Mouse (Mus musculus) liver, embryonic 11.5 days (tissue): ENCODE data around the gene Krtap19-3. TPM values are rescaled to one million over a fixed set of nuclear protein-coding genes. Genes with fewer than 3 reads are reported as not detected.

Experiments used
- ATAC-seq: fragments of 200-750 bp; cut with Nextera tagmentation; replicated peaks from 2 replicates; pipeline ENCODE4 v1.8.0; 2017; ENCODE audit warnings: moderate number of reproducible peaks, mild to moderate bottlenecking, moderate TSS enrichment, moderate library complexity; ENCODE audit not compliant: low FRiP score
- DNase-seq: peaks from one replicate; pipeline ENCODE4 v3.0.0-alpha.2; 2017; ENCODE audit warnings: low spot score
- H3K27ac ChIP-seq: fragments of 300-500 bp; sonication (generic); 2 replicates; pipeline ENCODE4 v1.5.1; 2014; ENCODE audit warnings: mild to moderate bottlenecking, low read depth, low read length, control low read depth
- H3K27me3 ChIP-seq: fragments of 300-500 bp; sonication (generic); replicated peaks from 2 replicates; pipeline ENCODE4 v1.6.1; 2014; ENCODE audit warnings: low read length, mixed read lengths; ENCODE audit not compliant: control insufficient read depth, insufficient read depth
- H3K36me3 ChIP-seq: fragments of 300-500 bp; sonication (generic); 2 replicates; pipeline ENCODE4 v1.6.1; 2014; ENCODE audit warnings: mild to moderate bottlenecking, low read length, moderate library complexity, mixed read lengths; ENCODE audit not compliant: control insufficient read depth, insufficient read depth
- H3K4me1 ChIP-seq: fragments of 300-500 bp; sonication (generic); replicated peaks from 2 replicates; pipeline ENCODE4 v1.6.1; 2014; ENCODE audit warnings: low read length, mixed read lengths; ENCODE audit not compliant: control insufficient read depth, insufficient read depth
- H3K4me2 ChIP-seq: fragments of 300-500 bp; sonication (generic); 2 replicates; pipeline ENCODE4 v1.6.1; 2014; ENCODE audit warnings: mild to moderate bottlenecking, control low read depth, moderate library complexity
- H3K4me3 ChIP-seq: fragments of 300-500 bp; sonication (generic); 2 replicates; pipeline ENCODE4 v1.5.1; 2014; ENCODE audit warnings: low read depth, low read length, control low read depth
- H3K9ac ChIP-seq: fragments of 300-500 bp; sonication (generic); 2 replicates; pipeline ENCODE4 v1.6.1; 2014; ENCODE audit warnings: low read depth, low read length, control low read depth
- H3K9me3 ChIP-seq: fragments of 300-500 bp; sonication (generic); 2 replicates; pipeline ENCODE4 v1.6.1; 2016; ENCODE audit warnings: low read length, inconsistent platforms, mixed read lengths; ENCODE audit not compliant: control insufficient read depth
- WGBS: fragments of 180-500 bp; shearing (Covaris S2); extraction: QIAGEN DNeasy Blood & Tissue Kit; methylation state at CpG from one replicate; pipeline ENCODE4 v1.1.7; 2014; 5-methylcytosine and 5-hydroxymethylcytosine counted together
- polyA plus RNA-seq: library from polyadenylated mRNA; unstranded; fragments of >200 nt; fragmentation: Nextera tagmentation; extraction: Ambion mirVana; gene quantifications from 2 replicates; pipeline ENCODE4 v1.2.1, GENCODE M21; 2014

Krtap19-3 gene
- not detected in 2 replicates for polyA plus RNA-seq

DNA sequence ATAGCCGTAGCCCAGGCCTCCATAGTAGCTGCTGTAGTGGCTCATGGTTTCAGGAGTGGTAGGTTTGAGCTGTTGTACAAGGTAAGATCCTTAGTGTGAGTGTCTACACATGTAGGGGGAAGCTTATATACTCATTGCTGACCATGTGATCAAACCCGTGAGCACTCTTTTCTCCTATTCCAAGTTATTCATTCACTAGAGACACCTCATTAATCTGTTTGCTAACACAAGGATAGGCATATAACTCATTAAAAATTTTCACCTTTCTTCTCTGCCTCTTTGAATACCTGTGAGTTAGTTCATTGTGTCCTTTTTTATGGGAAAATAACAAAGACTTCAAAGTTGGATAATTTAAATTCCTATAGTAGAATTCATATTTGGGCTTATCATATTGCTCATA, at the start of gene Krtap19-3:
TSS of gene Krtap19-3 (minus strand) at position 101 of the 400 bp plus-strand sequence.
- Histone ChIP-seq H3K27ac (no peak within 1 kb of the TSS), H3K4me3 (no peak within 1 kb of the TSS), H3K9me3 (no peaks in the 10 kb centered on the region), H3K9ac (no peak within 1 kb of the TSS), H3K4me1 (no peaks in the 10 kb centered on the region), H3K36me3 (no peaks in the 10 kb centered on the region), H3K4me2 (no peak within 1 kb of the TSS), H3K27me3 (no peaks in the 10 kb centered on the region)
- DNase-seq, result no peak
- WGBS, result 78% methylated on average over 2 of the region's 2 CpGs
- no peak for ATAC-seq

DNA sequence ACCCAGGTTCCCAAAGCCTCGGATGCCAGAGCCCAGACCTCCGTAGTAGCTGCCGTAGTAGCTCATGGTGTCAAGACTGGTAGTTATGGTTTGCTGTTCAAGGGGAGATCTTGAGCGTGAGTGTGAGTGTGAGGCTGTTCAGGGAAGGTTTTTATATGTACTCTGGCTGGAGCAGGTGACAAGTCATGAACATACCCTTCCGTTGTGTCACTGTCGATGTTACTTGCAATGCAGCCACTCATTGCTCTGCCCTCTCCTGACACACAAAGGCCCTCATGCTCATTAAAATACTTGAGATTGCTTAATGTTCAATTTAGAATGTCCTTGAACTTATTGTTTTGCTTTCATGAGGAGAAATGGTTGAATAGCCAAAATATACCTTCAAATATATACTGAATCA, 18.5 kb upstream of the Krtap19-3 start, which contains the start of gene Krtap19-5:
TSS of gene Krtap19-5 (minus strand) at position 101 of the 400 bp plus-strand sequence.
- Histone ChIP-seq H3K4me1 (no peaks in the 10 kb centered on the region), H3K27ac (no peak within 1 kb of the TSS), H3K9ac (no peak within 1 kb of the TSS), H3K4me2 (no peak within 1 kb of the TSS), H3K27me3 (no peaks in the 10 kb centered on the region), H3K36me3 (no peaks in the 10 kb centered on the region), H3K4me3 (no peak within 1 kb of the TSS), H3K9me3 (no peaks in the 10 kb centered on the region; the same call in 1 of the 2 replicates)
- DNase-seq (no peak), ATAC-seq (no peak)
- 88% methylated on average over 6 of the region's 6 CpGs for WGBS

DNA sequence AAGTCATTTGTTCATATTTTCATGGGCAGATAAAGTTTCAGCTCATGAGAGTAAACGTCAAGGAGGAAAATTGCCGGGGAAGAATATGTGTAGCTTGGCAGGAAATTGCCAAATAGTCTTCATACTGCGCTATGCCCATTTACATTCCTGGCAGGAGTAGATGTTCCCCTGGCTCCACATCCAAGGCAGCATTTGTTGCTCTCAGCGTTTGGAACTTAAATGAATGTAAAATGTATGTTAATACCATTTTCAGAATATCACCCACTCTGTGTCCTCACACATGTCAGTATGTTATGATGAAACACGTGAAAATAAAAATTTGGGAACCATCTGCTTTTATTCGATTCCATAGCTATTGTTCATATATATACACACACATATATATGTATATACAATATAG, 9.0 kb upstream of the Krtap19-3 start:
- ATAC-seq (no peak), DNase-seq (no peak)
- H3K9me3 ChIP-seq, result no peaks in the 10 kb centered on the region
- H3K27me3 ChIP-seq, result no peaks in the 10 kb centered on the region
- WGBS, result 80% methylated on average over 6 of the region's 6 CpGs
- no peak overlapping the region for H3K9ac ChIP-seq
- H3K4me1 ChIP-seq, result no peaks in the 10 kb centered on the region
- H3K36me3 ChIP-seq, result no peaks in the 10 kb centered on the region
- no peak overlapping the region for H3K4me2 ChIP-seq
- H3K4me3 ChIP-seq, result no peak overlapping the region
- no peak overlapping the region for H3K27ac ChIP-seq

DNA sequence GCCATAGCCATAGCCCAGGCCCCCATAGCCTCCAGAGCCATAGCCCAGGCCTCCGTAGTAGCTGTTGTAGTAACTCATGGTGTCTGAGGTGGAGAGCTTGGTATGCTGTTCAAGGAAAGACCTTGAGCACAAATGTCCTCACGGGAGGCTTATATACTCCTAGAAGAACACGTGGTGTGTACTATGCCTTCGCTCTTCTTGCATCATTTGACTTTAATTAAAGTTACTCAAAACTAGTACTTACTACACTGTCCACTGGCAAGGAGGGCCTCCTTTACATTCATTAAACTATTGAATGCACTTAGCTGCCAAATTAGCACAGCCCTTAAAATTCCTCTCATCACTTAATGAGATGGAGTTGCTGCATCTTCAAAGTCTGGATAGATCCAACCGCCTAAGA, 7.2 kb upstream of the Krtap19-3 start, which contains the start of gene Krtap19-4:
TSS of gene Krtap19-4 (minus strand) at position 101 of the 400 bp plus-strand sequence.
- Histone ChIP-seq H3K36me3 (no peaks in the 10 kb centered on the region), H3K4me3 (no peak within 1 kb of the TSS), H3K9ac (no peak within 1 kb of the TSS), H3K4me1 (no peaks in the 10 kb centered on the region), H3K27ac (no peak within 1 kb of the TSS), H3K9me3 (no peaks in the 10 kb centered on the region), H3K27me3 (no peaks in the 10 kb centered on the region), H3K4me2 (no peak within 1 kb of the TSS)
- ATAC-seq (no peak), DNase-seq (no peak)
- WGBS, result 81% methylated on average over 5 of the region's 5 CpGs

DNA sequence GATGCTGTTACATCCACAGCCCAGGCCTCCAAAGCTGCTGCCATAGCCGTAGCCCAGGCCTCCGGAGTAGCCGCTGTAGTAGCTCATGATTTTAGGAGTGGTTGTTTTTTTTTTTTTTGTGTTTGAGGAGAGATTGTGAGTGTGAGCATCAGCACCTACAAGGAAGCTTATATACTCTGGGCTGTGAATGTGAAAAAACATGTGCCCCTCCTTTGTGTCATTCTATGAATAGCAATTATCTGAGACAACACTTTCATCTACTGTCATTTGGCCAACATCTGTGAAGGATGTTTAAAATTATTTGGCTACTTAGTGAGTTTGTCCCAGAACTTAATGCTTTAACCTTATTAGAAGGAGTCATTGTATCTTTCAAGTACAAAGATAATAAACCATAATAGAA, 3.7 kb downstream of the Krtap19-3 start, which contains the start of gene Krtap19-2:
TSS of gene Krtap19-2 (minus strand) at position 101 of the 400 bp plus-strand sequence.
- Histone ChIP-seq H3K4me1 (no peaks in the 10 kb centered on the region), H3K4me2 (no peak within 1 kb of the TSS), H3K36me3 (no peaks in the 10 kb centered on the region), H3K27me3 (no peaks in the 10 kb centered on the region), H3K9me3 (no peaks in the 10 kb centered on the region), H3K9ac (no peak within 1 kb of the TSS), H3K4me3 (no peak within 1 kb of the TSS), H3K27ac (no peak within 1 kb of the TSS)
- ATAC-seq (no peak), DNase-seq (no peak)
- 92% methylated on average over 3 of the region's 3 CpGs for WGBS

DNA sequence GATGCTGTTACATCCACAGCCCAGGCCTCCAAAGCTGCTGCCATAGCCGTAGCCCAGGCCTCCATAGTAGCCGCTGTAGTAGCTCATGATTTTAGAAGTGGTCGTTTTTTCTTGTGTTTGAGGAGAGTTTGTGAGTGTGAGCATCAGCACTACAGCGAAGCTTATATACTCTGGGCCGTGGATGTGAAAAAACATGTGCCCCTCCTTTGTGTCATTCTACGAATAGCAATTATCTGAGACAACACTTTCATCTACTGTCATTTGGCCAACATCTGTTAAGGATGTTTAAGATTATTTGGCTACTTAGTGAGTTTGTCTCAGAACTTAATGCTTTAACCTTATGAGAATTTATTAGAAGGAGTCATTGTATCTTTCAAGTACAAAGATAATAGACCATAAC, 8.5 kb downstream of the Krtap19-3 start, which contains the start of gene Krtap19-1:
TSS of gene Krtap19-1 (minus strand) at position 101 of the 400 bp plus-strand sequence.
- Histone ChIP-seq H3K27ac (no peak within 1 kb of the TSS), H3K9me3 (no peaks in the 10 kb centered on the region), H3K27me3 (no peaks in the 10 kb centered on the region), H3K4me1 (no peaks in the 10 kb centered on the region), H3K9ac (no peak within 1 kb of the TSS), H3K36me3 (no peaks in the 10 kb centered on the region), H3K4me3 (no peak within 1 kb of the TSS), H3K4me2 (no peak within 1 kb of the TSS)
- no peak for ATAC-seq
- DNase-seq, result no peak
- WGBS, result 76% methylated on average over 6 of the region's 6 CpGs

DNA sequence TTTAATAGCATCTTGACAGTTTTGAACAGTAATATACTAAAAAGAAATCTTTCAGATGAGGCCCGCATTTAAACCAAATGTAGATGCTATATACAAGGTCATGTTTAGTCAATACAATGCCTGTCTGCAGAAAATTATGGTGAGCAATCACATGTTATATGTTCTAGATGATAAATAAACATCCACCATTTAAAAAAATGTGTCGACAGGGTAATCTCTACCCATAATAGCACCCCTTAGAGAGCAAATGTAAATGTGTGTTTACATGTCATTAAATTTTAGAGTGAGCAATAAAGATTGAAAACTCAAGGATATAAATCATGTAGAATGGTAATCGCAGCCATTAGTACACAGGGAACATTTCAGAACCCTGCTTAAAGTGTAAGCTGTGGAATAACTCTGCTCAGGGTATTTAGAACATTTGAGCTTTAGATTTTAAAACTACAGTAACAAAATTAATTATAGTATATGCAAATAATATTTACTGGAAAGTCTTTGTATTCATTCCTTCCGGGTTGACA, 12.9 kb downstream of the Krtap19-3 start:
- Histone ChIP-seq H3K4me3 (no peak overlapping the region), H3K9me3 (no peaks in the 10 kb centered on the region), H3K27me3 (no peaks in the 10 kb centered on the region), H3K27ac (no peak overlapping the region), H3K4me1 (no peaks in the 10 kb centered on the region), H3K4me2 (no peak overlapping the region), H3K9ac (no peak overlapping the region), H3K36me3 (no peaks in the 10 kb centered on the region)
- no peak for DNase-seq
- WGBS, result 80% methylated on average over 4 of the region's 4 CpGs
- no peak for ATAC-seq

DNA sequence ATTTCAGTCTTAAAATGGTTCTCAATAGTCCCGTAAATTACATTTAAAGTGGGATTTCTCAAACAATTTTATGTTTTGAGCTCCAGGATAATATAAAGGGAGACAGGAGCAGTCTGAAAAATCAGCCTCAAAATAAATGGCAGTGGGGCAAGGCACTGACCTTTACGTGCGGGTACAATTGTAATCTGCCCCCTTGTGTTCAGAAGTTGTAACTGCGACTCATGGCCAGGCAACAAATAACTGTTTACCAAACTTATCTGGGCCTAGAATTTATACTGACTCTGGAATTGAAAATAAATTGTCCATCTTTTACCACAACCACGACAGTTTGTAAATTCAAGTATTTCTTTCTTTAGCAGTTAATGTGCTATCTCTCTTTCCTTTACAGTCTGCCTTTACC, 26.4 kb downstream of the Krtap19-3 start:
- H3K4me2 ChIP-seq, result no peak overlapping the region
- no peak overlapping the region for H3K4me3 ChIP-seq
- WGBS, result 20% methylated on average over 5 of the region's 5 CpGs
- no peak overlapping the region for H3K27ac ChIP-seq
- H3K9ac ChIP-seq, result no peak overlapping the region
- DNase-seq (no peak), ATAC-seq (no peak)
- H3K9me3 ChIP-seq, result no peaks in the 10 kb centered on the region
- H3K36me3 ChIP-seq, result no peaks in the 10 kb centered on the region
- H3K4me1 ChIP-seq, result no peaks in the 10 kb centered on the region
- H3K27me3 ChIP-seq, result no peaks in the 10 kb centered on the region

DNA sequence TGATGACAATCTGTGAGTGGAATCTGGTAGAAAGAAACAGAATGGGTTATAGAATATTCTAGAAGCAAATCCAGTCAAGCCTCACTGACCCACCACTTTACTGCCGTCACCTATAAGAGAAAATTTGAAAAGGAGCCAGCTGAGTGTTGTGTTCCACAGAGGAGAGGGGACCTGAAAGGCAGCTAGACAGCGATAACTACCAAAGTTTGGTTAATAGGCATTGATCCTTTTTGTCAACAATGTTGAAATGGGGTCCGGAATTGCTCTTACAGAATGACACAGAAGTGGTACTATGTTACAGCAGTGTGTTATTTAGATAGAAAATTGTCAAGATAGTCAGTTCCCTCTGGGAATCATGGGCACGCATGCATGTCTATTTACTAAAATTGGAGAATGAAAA, 29.3 kb downstream of the Krtap19-3 start:
- Histone ChIP-seq H3K27ac (no peak overlapping the region), H3K36me3 (no peaks in the 10 kb centered on the region), H3K9me3 (no peaks in the 10 kb centered on the region), H3K27me3 (no peaks in the 10 kb centered on the region), H3K4me2 (no peak overlapping the region), H3K9ac (no peak overlapping the region), H3K4me3 (no peak overlapping the region), H3K4me1 (no peaks in the 10 kb centered on the region)
- 79% methylated on average over 4 of the region's 4 CpGs for whole genome bisulfite sequencing
- no peak for DNase-seq
- ATAC-seq, result no peak
